Comparison of ENCODE assay signal across 27 mouse cellular contexts in the genomic region with DNA sequence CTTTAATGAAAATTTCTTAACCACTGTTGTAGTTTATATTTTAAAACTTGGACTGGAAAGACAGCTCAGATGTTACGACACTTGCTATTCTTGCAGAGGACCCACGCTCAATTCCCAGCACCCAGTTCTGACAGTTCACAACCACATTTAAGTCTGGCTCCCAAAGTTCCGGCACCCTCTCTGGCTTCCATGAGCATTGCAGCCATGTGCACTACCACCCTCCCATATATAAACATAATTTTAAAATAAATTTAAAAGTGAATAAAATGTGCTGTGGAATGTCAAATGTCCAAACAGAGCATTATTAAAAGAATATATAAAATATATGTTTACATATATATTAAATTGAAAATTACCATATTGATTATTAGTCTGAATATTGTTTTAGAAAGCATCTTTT.
"Had no signal": no experiment of that assay in that cellular context is flagged by ENCODE, and none has a peak within 500 bp of the region (broad histone marks: within the 10 kb centered on the region; RNA-seq: fewer than 3 reads in every experiment).

No protein-coding gene starts in this region.

- ATAC-seq: forebrain, embryonic 13.5 days; forebrain, embryonic 14.5 days; forebrain, embryonic 15.5 days; forebrain, embryonic 16.5 days; forebrain, postnatal 0 days had no signal

- H3K4me2 ChIP-seq: embryonic facial prominence, embryonic 12.5 days; embryonic facial prominence, embryonic 13.5 days; embryonic facial prominence, embryonic 15.5 days; forebrain, embryonic 12.5 days; forebrain, embryonic 13.5 days; forebrain, embryonic 15.5 days; heart, embryonic 11.5 days had no signal

- H3K4me1 ChIP-seq: embryonic facial prominence, embryonic 12.5 days; embryonic facial prominence, embryonic 13.5 days; forebrain, embryonic 13.5 days; forebrain, embryonic 15.5 days had no signal

- H3K4me3 ChIP-seq: embryonic facial prominence, embryonic 10.5 days; embryonic facial prominence, embryonic 12.5 days; embryonic facial prominence, embryonic 13.5 days; embryonic facial prominence, embryonic 15.5 days; erythroblast, embryonic 14.5 days; forebrain, embryonic 10.5 days; forebrain, embryonic 12.5 days; forebrain, embryonic 13.5 days; forebrain, embryonic 15.5 days; gastrocnemius, adult 2 months; heart, embryonic 10.5 days had no signal

- DNase-seq: cerebellum, adult 8-10 months; cerebellum, adult 9-10 months; cerebellum, adult 9-11 months; cerebellum, postnatal 10 days; cerebellum, postnatal 14 days; cerebellum, postnatal 25 days; cerebellum, postnatal 36 days; embryo, embryonic 11 days; forebrain, postnatal 0 days; gastrocnemius, adult 2 months; gastrocnemius, postnatal 10 days; gastrocnemius, postnatal 25 days; gastrocnemius, postnatal 36 days; heart, adult 18-20 months had no signal

- H3K9ac ChIP-seq: embryonic facial prominence, embryonic 12.5 days; embryonic facial prominence, embryonic 13.5 days; embryonic facial prominence, embryonic 15.5 days; forebrain, embryonic 12.5 days; forebrain, embryonic 13.5 days; forebrain, embryonic 15.5 days; forebrain, postnatal 0 days had no signal

- H3K9me3 ChIP-seq: embryonic facial prominence, embryonic 10.5 days; embryonic facial prominence, embryonic 12.5 days; embryonic facial prominence, embryonic 13.5 days; embryonic facial prominence, embryonic 15.5 days; forebrain, embryonic 10.5 days; forebrain, embryonic 12.5 days; forebrain, embryonic 13.5 days; forebrain, embryonic 15.5 days; heart, embryonic 10.5 days had no signal

- H3K27ac ChIP-seq: embryonic facial prominence, embryonic 10.5 days; embryonic facial prominence, embryonic 12.5 days; embryonic facial prominence, embryonic 13.5 days; embryonic facial prominence, embryonic 15.5 days; forebrain, embryonic 10.5 days; forebrain, embryonic 12.5 days; forebrain, embryonic 13.5 days; forebrain, embryonic 15.5 days; gastrocnemius, adult 2 months; heart, embryonic 10.5 days had no signal

- H3K27me3 ChIP-seq: embryonic facial prominence, embryonic 12.5 days; embryonic facial prominence, embryonic 15.5 days; forebrain, embryonic 13.5 days; forebrain, embryonic 15.5 days had no signal

- H3K36me3 ChIP-seq: embryonic facial prominence, embryonic 10.5 days; embryonic facial prominence, embryonic 12.5 days; embryonic facial prominence, embryonic 13.5 days; embryonic facial prominence, embryonic 15.5 days; forebrain, embryonic 10.5 days; forebrain, embryonic 12.5 days; forebrain, embryonic 15.5 days; heart, embryonic 10.5 days had no signal
